Comparison of ENCODE assay signal across 8 mouse cellular contexts in the genomic region with DNA sequence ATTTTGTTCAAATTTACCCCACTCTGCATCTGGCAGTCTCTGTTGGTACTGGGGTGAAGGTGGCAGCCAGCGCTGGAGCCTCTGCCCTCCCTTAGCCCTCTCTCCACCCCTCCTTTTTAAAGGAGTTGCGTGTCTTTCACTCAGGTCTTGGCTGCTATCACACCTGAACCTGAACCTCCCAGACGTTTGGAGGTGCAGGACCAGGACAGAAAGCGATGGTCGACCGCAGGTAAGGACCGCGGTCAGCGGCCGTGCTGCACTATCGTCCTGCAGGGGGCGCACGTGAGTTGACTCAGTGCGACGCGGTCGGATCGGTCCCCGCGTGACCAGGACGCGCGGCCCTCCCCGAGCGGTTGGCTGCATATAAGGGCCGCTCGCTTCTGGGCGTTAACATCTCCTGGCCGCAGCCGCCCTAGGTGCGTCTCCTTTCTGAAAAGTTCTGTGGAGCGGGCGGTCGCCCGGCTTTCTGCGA. TPM values are rescaled to one million over a fixed set of nuclear protein-coding genes. Genes with fewer than 3 reads are reported as not detected.
DNase-seq lines count a peak whose midpoint lies in the region; ATAC-seq and TF ChIP-seq lines count a peak whose summit lies in the region.

No protein-coding gene starts in this region.

- under 1% methylated on average over 36 of the region's 36 CpGs for WGBS in intestine, embryonic 15.5 days
- WGBS in limb, embryonic 13.5 days, result under 1% methylated on average over 36 of the region's 36 CpGs
- 1% methylated on average over 36 of the region's 36 CpGs for WGBS in midbrain, embryonic 13.5 days
- under 1% methylated on average over 36 of the region's 36 CpGs for WGBS in small intestine, adult 2 months

- no peak overlapping the region for H3K27ac ChIP-seq in intestine, embryonic 15.5 days
- no peak overlapping the region for H3K27ac ChIP-seq in limb, embryonic 13.5 days
- no peak overlapping the region for H3K27ac ChIP-seq in midbrain, embryonic 13.5 days
- no peak overlapping the region for H3K27ac ChIP-seq in small intestine, adult 2 months (ENCODE audit: insufficient read depth, low read depth, low read length)

- peak overlapping the region; percentile 90 for H3K4me2 ChIP-seq in intestine, embryonic 15.5 days (replicated peaks)
- H3K4me2 ChIP-seq in limb, embryonic 13.5 days (replicated peaks), result peak overlapping the region; percentile 74
- H3K4me2 ChIP-seq in midbrain, embryonic 13.5 days (replicated peaks), result peak overlapping the region; percentile 71

- peak overlapping the region; percentile 36; the same call in 1 of the 2 replicates for H3K9ac ChIP-seq in intestine, embryonic 15.5 days
- H3K9ac ChIP-seq in limb, embryonic 13.5 days, result peak overlapping the region; percentile 54
- H3K9ac ChIP-seq in midbrain, embryonic 13.5 days (replicated peaks), result peak overlapping the region; percentile 61

- peak; percentile 86 for ATAC-seq in intestine, embryonic 15.5 days
- peak; percentile 73 for ATAC-seq in limb, embryonic 13.5 days (ENCODE audit: low FRiP score, low read depth)
- ATAC-seq in midbrain, embryonic 13.5 days, result peak; percentile 80

- peaks cover 2% of the 10 kb centered on the region; the same call in 1 of the 2 replicates for H3K27me3 ChIP-seq in intestine, embryonic 15.5 days (replicated peaks)
- peaks cover 26% of the 10 kb centered on the region for H3K27me3 ChIP-seq in limb, embryonic 13.5 days
- peaks cover 21% of the 10 kb centered on the region for H3K27me3 ChIP-seq in midbrain, embryonic 13.5 days
- no peaks in the 10 kb centered on the region for H3K27me3 ChIP-seq in small intestine, adult 2 months (ENCODE audit: control insufficient read depth, insufficient read depth, low read length)

- peak; percentile 88 for TF ChIP-seq CTCF in small intestine, adult 2 months (IDR thresholded peaks at IDR 0.05; ENCODE audit: extremely low read depth, insufficient read length, insufficient replicate concordance, low read depth, low read length)

- no peaks in the 10 kb centered on the region for H3K4me1 ChIP-seq in intestine, embryonic 15.5 days (replicated peaks)
- H3K4me1 ChIP-seq in limb, embryonic 13.5 days, result no peaks in the 10 kb centered on the region
- H3K4me1 ChIP-seq in midbrain, embryonic 13.5 days (replicated peaks), result peaks cover 5% of the 10 kb centered on the region
- H3K4me1 ChIP-seq in small intestine, adult 2 months (ENCODE audit: control insufficient read depth, insufficient read depth, insufficient read length, low read length), result no peaks in the 10 kb centered on the region

- H3K36me3 ChIP-seq in intestine, embryonic 15.5 days, result 0 out of 2 replicates have a peak, but pooled peaks cover 8% of the 10 kb centered on the region
- peaks cover 17% of the 10 kb centered on the region for H3K36me3 ChIP-seq in limb, embryonic 13.5 days
- H3K36me3 ChIP-seq in midbrain, embryonic 13.5 days, result peaks cover 13% of the 10 kb centered on the region
- H3K36me3 ChIP-seq in small intestine, adult 2 months (ENCODE audit: control insufficient read depth, insufficient read depth, low read length), result peaks cover 8% of the 10 kb centered on the region

- H3K4me3 ChIP-seq in intestine, embryonic 15.5 days (replicated peaks), result peak overlapping the region; percentile 40
- peak overlapping the region; percentile 44 for H3K4me3 ChIP-seq in limb, embryonic 13.5 days
- peak overlapping the region; percentile 44 for H3K4me3 ChIP-seq in midbrain, embryonic 13.5 days (replicated peaks)
- peak overlapping the region; percentile 80 for H3K4me3 ChIP-seq in small intestine, adult 2 months (ENCODE audit: low read depth, low read length)

- no peaks in the 10 kb centered on the region for H3K9me3 ChIP-seq in intestine, embryonic 15.5 days
- H3K9me3 ChIP-seq in limb, embryonic 13.5 days, result no peaks in the 10 kb centered on the region
- H3K9me3 ChIP-seq in midbrain, embryonic 13.5 days, result no peaks in the 10 kb centered on the region

- peak; percentile 78 for DNase-seq in adrenal gland, adult 2 months
- DNase-seq in embryo, embryonic 11 days, result peak; percentile 87
- peak; percentile 60 to 79 for DNase-seq in gastrocnemius, postnatal 4 days (ENCODE audit: low spot score in 2 of 2)
- no peak for DNase-seq in MN1 (ENCODE audit: low spot score)

- peak; percentile 89 for TF ChIP-seq POLR2A in small intestine, adult 2 months (IDR thresholded peaks at IDR 0.05; ENCODE audit: low read depth, low read length)

RNA-seq across cellular contexts. Expression of a gene that starts 0.8 kb away (rescaled TPM):
- 1 to 10 TPM; 1.4 to 2.5 TPM for total RNA-seq in adrenal gland, adult 2 months (2021)
- polyA plus RNA-seq in adrenal gland, adult 2 months (2012; rRNA removed), result not detected in 2 replicates
- not detected for total RNA-seq in gastrocnemius, postnatal 4 days (2021)
- polyA plus RNA-seq in intestine, embryonic 15.5 days (2015; fragmentation: Nextera tagmentation; extraction: Ambion mirVana), result 7.1 and 7.3 TPM in 2 replicates
- 0.62 TPM in 1 of 2 replicates, not detected in the other for polyA plus RNA-seq in limb, embryonic 13.5 days (2015; fragmentation: Nextera tagmentation; extraction: Ambion mirVana)
- 0.62 TPM in 1 of 2 replicates, not detected in the other for polyA plus RNA-seq in midbrain, embryonic 13.5 days (2015; fragmentation: Nextera tagmentation; extraction: Ambion mirVana)
- 8.6 and 9.7 TPM in 2 replicates for polyA plus RNA-seq in small intestine, adult 2 months (2012; rRNA removed)

RNA-seq across cellular contexts. Expression of a gene that starts 26.5 kb away (rescaled TPM):
- total RNA-seq in adrenal gland, adult 2 months (2021), result 1 to 10 TPM; 4.4 to 6.6 TPM
- polyA plus RNA-seq in adrenal gland, adult 2 months (2012; rRNA removed), result 2.3 and 3.3 TPM in 2 replicates
- 100 to 1,000 TPM; 282 to 422 TPM for total RNA-seq in gastrocnemius, postnatal 4 days (2021)
- polyA plus RNA-seq in intestine, embryonic 15.5 days (2015; fragmentation: Nextera tagmentation; extraction: Ambion mirVana), result 18.9 and 23.9 TPM in 2 replicates
- polyA plus RNA-seq in limb, embryonic 13.5 days (2015; fragmentation: Nextera tagmentation; extraction: Ambion mirVana), result 35.1 and 38.7 TPM in 2 replicates
- 21.8 and 25.7 TPM in 2 replicates for polyA plus RNA-seq in midbrain, embryonic 13.5 days (2015; fragmentation: Nextera tagmentation; extraction: Ambion mirVana)
- polyA plus RNA-seq in small intestine, adult 2 months (2012; rRNA removed), result 2.0 and 31.7 TPM in 2 replicates
